Mouse (Mus musculus): ENCODE measurements at regions not wholly inside any gene's neighbourhood (a gene's known extent, or its start where the extent isn't known, plus 50 kb on each side); places are given as distances from the start of the nearest gene placed in this dataset.

- H3K9ac ChIP-seq (replicated peaks; ENCODE audit: low read length, poor library complexity, severe bottlenecking) = no peak overlapping the region
- H3K4me2 ChIP-seq (ENCODE audit: low read depth, low read length, poor library complexity, severe bottlenecking) = no peak overlapping the region
- no peaks in the 10 kb centered on the region for H3K27me3 ChIP-seq (ENCODE audit: insufficient read depth, low read length)
- TF ChIP-seq CTCF (IDR thresholded peaks at IDR 0.05) = no peak
- DNase-seq (ENCODE audit: low spot score) (no peak), ATAC-seq (ENCODE audit: low FRiP score) (no peak)
- no peaks in the 10 kb centered on the region for H3K4me1 ChIP-seq (ENCODE audit: insufficient read depth, low read length)
- no peak overlapping the region for H3K4me3 ChIP-seq (ENCODE audit: low read depth, low read length)
- H3K36me3 ChIP-seq (ENCODE audit: insufficient read depth, low read length) = no peaks in the 10 kb centered on the region
- H3K27ac ChIP-seq (ENCODE audit: low read depth, low read length) = no peak overlapping the region
- H3K9me3 ChIP-seq (ENCODE audit: low read length) = no peaks in the 10 kb centered on the region
These were observed 52.0 kb upstream of the C030005K15Rik start for GRCm38 (mm10) chr10:97778531-97778930.

DNA sequence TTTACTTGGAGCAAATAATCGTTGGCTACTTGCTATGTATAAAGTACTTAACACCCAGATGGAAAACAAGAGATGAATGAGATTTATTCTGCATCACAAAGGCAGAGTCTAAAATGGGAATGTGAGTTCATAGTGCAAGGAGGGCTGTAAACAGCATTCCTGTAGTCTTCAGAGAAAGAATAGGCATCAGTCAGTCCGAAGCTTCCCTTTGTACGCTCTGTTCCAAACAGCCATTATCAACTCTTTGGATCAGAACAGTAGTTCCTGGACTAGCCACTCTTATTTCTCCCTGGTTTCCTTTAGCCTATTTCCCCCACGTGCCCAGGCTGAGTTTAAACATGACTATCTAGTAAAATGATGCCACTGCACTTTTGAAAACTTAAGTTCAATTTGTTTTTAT, 52.8 kb upstream of the C030005K15Rik start:
- H3K36me3 ChIP-seq (ENCODE audit: insufficient read depth, low read length) = no peaks in the 10 kb centered on the region
- H3K27ac ChIP-seq (ENCODE audit: low read depth, low read length) = no peak overlapping the region
- H3K9ac ChIP-seq (replicated peaks; ENCODE audit: low read length, poor library complexity, severe bottlenecking) = no peak overlapping the region
- H3K4me3 ChIP-seq (ENCODE audit: low read depth, low read length) = no peak overlapping the region
- ATAC-seq (ENCODE audit: low FRiP score) (no peak), DNase-seq (ENCODE audit: low spot score) (no peak)
- WGBS = 65% methylated on average over 4 of the region's 4 CpGs
- no peaks in the 10 kb centered on the region for H3K27me3 ChIP-seq (ENCODE audit: insufficient read depth, low read length)
- no peaks in the 10 kb centered on the region for H3K4me1 ChIP-seq (ENCODE audit: insufficient read depth, low read length)
- H3K9me3 ChIP-seq (ENCODE audit: low read length) = no peaks in the 10 kb centered on the region
- H3K4me2 ChIP-seq (ENCODE audit: low read depth, low read length, poor library complexity, severe bottlenecking) = no peak overlapping the region
- no peak for TF ChIP-seq CTCF (IDR thresholded peaks at IDR 0.05)

DNA sequence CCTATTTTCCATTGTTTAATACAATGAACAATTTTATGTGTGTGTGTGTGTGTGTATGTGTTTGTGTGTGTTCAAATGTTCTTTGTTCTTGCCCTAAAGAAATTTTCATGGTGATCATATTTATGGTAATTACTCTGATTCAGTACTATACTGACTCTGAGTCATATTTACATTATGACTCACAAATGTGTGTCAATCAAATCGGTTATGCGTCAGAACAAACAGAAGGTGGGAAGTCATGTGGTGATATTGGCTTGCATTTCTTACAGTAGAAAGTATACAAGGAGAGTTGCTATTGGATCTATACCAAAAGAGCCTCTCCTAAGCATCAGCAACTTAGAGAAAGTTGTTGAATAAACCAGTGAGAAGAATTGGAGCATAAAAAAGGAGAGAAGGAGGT, 67.2 kb upstream of the C030005K15Rik start:
- no peaks in the 10 kb centered on the region for H3K4me1 ChIP-seq (ENCODE audit: insufficient read depth, low read length)
- H3K4me2 ChIP-seq (ENCODE audit: low read depth, low read length, poor library complexity, severe bottlenecking) = no peak overlapping the region
- H3K9ac ChIP-seq (replicated peaks; ENCODE audit: low read length, poor library complexity, severe bottlenecking) = no peak overlapping the region
- WGBS = 89% methylated on average over 2 of the region's 2 CpGs
- no peaks in the 10 kb centered on the region for H3K36me3 ChIP-seq (ENCODE audit: insufficient read depth, low read length)
- ATAC-seq (ENCODE audit: low FRiP score) (no peak), DNase-seq (ENCODE audit: low spot score) (peak; percentile 11)
- H3K4me3 ChIP-seq (ENCODE audit: low read depth, low read length) = no peak overlapping the region
- H3K9me3 ChIP-seq (ENCODE audit: low read length) = no peaks in the 10 kb centered on the region
- no peak overlapping the region for H3K27ac ChIP-seq (ENCODE audit: low read depth, low read length)
- no peaks in the 10 kb centered on the region for H3K27me3 ChIP-seq (ENCODE audit: insufficient read depth, low read length)
- no peak for TF ChIP-seq CTCF (IDR thresholded peaks at IDR 0.05)

DNA sequence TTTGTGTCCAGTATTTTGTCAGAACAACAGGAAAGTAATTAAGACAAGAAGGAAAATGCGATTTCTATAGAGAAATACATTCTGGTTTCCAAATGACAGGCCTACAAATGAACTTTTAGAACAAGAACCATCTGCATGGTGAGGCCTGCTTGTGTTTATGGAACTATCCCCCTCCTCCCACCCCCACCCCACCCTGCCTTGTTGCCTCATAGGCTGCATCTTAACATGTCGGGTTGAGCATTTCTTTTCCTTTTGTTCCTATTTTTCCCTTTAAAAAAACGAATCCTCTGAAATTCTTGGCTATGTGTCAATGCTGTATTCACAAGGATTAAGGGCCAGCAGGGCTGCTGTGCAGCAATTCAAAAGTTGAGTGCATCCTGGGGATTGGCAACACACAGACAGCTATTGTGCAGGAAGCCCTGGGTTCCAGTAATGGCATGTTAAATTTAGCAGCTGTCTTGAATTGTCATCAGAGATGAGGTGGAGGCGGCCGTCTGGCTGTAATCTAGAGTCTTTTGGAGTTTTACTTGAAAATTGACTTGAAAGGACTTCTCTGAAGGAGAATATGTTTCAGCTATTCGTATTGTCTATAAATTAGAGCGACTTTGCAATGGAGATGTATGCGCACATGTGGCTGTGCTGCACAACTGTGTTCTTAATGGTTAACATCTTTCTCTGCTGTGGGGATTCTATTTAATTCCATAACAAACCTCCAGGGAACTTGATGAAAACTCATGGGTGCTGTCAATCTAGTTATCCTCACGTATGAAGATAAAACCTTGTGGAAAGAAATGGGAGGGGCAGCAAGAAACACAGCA, 75.1 kb upstream of the C030005K15Rik start:
- no peak for TF ChIP-seq CTCF (IDR thresholded peaks at IDR 0.05)
- DNase-seq (ENCODE audit: low spot score) = peak; percentile 14
- 24% methylated on average over 9 of the region's 9 CpGs for whole genome bisulfite sequencing

GRCm38 (mm10) chr10:97807947-97808346, 81.4 kb upstream of the C030005K15Rik start:
- no peak overlapping the region for H3K4me2 ChIP-seq (ENCODE audit: low read depth, low read length, poor library complexity, severe bottlenecking)
- DNase-seq (ENCODE audit: low spot score) (no peak), ATAC-seq (ENCODE audit: low FRiP score) (no peak)
- no peak overlapping the region for H3K9ac ChIP-seq (replicated peaks; ENCODE audit: low read length, poor library complexity, severe bottlenecking)
- no peak overlapping the region for H3K4me3 ChIP-seq (ENCODE audit: low read depth, low read length)
- no peaks in the 10 kb centered on the region for H3K36me3 ChIP-seq (ENCODE audit: insufficient read depth, low read length)
- 75% methylated on average over 2 of the region's 2 CpGs for WGBS
- H3K27ac ChIP-seq (ENCODE audit: low read depth, low read length) = no peak overlapping the region
- H3K9me3 ChIP-seq (ENCODE audit: low read length) = no peaks in the 10 kb centered on the region
- no peaks in the 10 kb centered on the region for H3K4me1 ChIP-seq (ENCODE audit: insufficient read depth, low read length)
- TF ChIP-seq CTCF (IDR thresholded peaks at IDR 0.05) = no peak
- H3K27me3 ChIP-seq (ENCODE audit: insufficient read depth, low read length) = no peaks in the 10 kb centered on the region

More for the DNA sequence above, 75.1 kb upstream of the C030005K15Rik start:
- ATAC-seq (ENCODE audit: low FRiP score) = no peak
- Histone ChIP-seq H3K4me1 (ENCODE audit: insufficient read depth, low read length) (no peaks in the 10 kb centered on the region), H3K27ac (ENCODE audit: low read depth, low read length) (no peak overlapping the region), H3K27me3 (ENCODE audit: insufficient read depth, low read length) (no peaks in the 10 kb centered on the region), H3K9me3 (ENCODE audit: low read length) (no peaks in the 10 kb centered on the region), H3K4me2 (ENCODE audit: low read depth, low read length, poor library complexity, severe bottlenecking) (no peak overlapping the region), H3K36me3 (ENCODE audit: insufficient read depth, low read length) (no peaks in the 10 kb centered on the region), H3K9ac (replicated peaks; ENCODE audit: low read length, poor library complexity, severe bottlenecking) (no peak overlapping the region), H3K4me3 (ENCODE audit: low read depth, low read length) (no peak overlapping the region)

DNA sequence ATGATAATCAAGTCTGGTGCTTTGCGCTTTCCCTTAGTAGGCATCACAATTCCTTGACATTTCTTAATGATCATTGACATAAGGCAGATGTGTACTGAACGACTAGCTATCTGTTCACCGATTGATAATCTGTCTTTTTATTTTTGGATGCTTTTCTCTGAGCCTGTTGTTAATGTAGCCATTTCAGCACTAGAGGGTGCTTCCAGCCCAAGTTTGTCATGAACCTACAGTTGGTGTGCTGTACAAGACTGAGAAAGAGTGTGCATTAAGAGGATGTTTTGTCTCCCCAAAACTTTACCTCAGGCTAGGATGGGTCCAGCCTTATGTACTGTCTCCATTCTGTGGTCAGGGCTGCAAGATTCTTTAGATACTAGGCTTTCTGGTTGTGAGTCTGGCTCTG, 116.0 kb upstream of the C030005K15Rik start:
- peak; percentile 17 for DNase-seq (ENCODE audit: low spot score)
- Histone ChIP-seq H3K36me3 (ENCODE audit: insufficient read depth, low read length) (no peaks in the 10 kb centered on the region), H3K9me3 (ENCODE audit: low read length) (no peaks in the 10 kb centered on the region), H3K9ac (replicated peaks; ENCODE audit: low read length, poor library complexity, severe bottlenecking) (no peak overlapping the region), H3K4me1 (ENCODE audit: insufficient read depth, low read length) (no peaks in the 10 kb centered on the region), H3K27me3 (ENCODE audit: insufficient read depth, low read length) (no peaks in the 10 kb centered on the region), H3K4me2 (ENCODE audit: low read depth, low read length, poor library complexity, severe bottlenecking) (no peak overlapping the region), H3K4me3 (ENCODE audit: low read depth, low read length) (no peak overlapping the region), H3K27ac (ENCODE audit: low read depth, low read length) (no peak overlapping the region)
- no peak for ATAC-seq (ENCODE audit: low FRiP score)
- 91% methylated on average over 3 of the region's 3 CpGs for WGBS
- peak; percentile 70 for TF ChIP-seq CTCF (IDR thresholded peaks at IDR 0.05)
